Mouse (Mus musculus): ENCODE data around the gene Trip12. TPM values are rescaled to one million over a fixed set of nuclear protein-coding genes. Genes with fewer than 3 reads are reported as not detected.

Trip12 gene
- polyA plus RNA-seq, 1 experiment, result 8.7 TPM

DNA sequence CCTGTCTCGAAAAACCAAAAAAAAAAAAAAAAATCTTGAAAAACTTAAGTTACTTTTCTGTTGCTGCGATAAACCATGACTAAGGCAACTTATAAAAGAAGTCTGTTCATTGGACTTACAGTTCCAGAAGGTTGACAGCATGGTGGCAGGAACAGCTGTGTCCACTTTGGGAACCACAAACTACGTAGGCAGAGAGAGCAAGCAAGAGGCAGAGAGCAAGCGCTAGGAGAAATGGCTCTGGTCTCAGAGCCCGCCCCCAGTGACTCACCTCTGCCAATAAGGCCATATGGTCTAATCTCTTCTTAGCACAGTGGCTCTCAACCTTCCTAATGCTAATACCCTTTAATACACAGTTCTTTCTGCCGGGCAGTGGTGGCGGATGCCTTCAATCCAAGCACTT, 9.5 kb upstream of the Trip12 start:
- Histone ChIP-seq H3K4me1 (ENCODE audit: control insufficient read depth, insufficient read depth, insufficient read length, low read length) (peaks cover 5% of the 10 kb centered on the region; the same call in 1 of the 2 replicates), H3K36me3 (ENCODE audit: control insufficient read depth, insufficient read depth, low read length) (no peaks in the 10 kb centered on the region), H3K27ac (ENCODE audit: insufficient read depth, low read depth, low read length) (no peak overlapping the region), H3K27me3 (ENCODE audit: control insufficient read depth, insufficient read depth, low read length) (no peaks in the 10 kb centered on the region), H3K4me3 (ENCODE audit: low read depth, low read length) (no peak overlapping the region)
- WGBS, result 93% methylated on average over 7 of the region's 7 CpGs
- TF ChIP-seq CTCF (IDR thresholded peaks at IDR 0.05; ENCODE audit: extremely low read depth, insufficient read length, insufficient replicate concordance, low read depth, low read length) (no peak), POLR2A (IDR thresholded peaks at IDR 0.05; ENCODE audit: low read depth, low read length) (no peak)

DNA sequence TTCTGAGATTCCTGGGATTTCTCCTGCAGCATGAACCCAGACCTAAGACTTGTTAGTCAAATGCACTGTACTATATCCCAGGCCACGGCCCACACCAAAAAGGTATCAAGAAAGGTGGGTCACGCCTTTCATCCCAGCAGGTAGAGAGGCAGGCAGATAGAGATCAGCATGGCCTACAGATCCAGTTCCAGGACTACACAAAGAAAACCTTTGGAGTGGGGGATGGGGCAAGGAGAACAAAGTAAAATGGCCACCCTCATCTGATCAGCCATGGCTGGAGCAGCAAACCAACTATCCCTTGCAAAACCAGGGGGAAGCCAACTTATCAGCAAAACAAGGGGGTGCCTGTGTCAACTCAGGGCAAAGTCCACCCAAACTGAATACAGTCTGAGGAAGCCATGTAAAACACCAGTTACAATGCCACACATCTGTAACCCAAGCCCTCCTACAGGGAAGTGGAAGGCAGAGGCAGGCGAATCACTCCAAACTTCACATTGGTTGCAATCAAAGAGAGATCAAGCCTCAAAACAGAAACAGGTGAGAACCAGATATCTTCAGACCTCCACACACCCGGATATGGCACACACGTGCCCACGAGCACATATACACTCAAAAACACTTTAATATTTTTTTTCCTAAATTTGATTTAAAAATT, 8.6 kb upstream of the Trip12 start:
- peaks cover 5% of the 10 kb centered on the region; the same call in 1 of the 2 replicates for H3K4me1 ChIP-seq (ENCODE audit: control insufficient read depth, insufficient read depth, insufficient read length, low read length)
- WGBS, result 92% methylated on average over 6 of the region's 6 CpGs
- no peaks in the 10 kb centered on the region for H3K27me3 ChIP-seq (ENCODE audit: control insufficient read depth, insufficient read depth, low read length)
- TF ChIP-seq CTCF (IDR thresholded peaks at IDR 0.05; ENCODE audit: extremely low read depth, insufficient read length, insufficient replicate concordance, low read depth, low read length) (no peak), POLR2A (IDR thresholded peaks at IDR 0.05; ENCODE audit: low read depth, low read length) (no peak)
- H3K4me3 ChIP-seq (ENCODE audit: low read depth, low read length), result no peak overlapping the region
- no peak overlapping the region for H3K27ac ChIP-seq (ENCODE audit: insufficient read depth, low read depth, low read length)
- H3K36me3 ChIP-seq (ENCODE audit: control insufficient read depth, insufficient read depth, low read length), result no peaks in the 10 kb centered on the region

DNA sequence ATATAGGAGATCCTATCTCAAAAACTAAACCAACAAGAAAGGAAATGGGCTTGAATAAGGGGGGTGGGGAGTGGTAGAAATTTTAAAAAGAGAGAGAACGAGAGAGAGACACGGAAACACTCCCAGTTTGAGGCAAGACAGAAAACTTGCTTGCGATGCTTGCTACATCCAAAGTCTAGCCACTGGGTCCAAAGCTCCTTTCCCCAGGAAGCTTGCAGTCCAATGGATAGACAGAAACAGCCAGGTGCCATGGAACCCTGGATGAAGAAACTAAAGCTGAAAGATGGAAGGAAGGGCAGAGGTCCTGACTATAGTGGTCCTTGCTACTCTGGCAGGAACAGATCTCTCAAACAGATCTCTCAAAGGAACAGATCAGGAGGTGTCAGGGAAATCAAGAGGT, 8.0 kb upstream of the Trip12 start:
- 87% methylated on average over 3 of the region's 3 CpGs for WGBS
- no peak for TF ChIP-seq CTCF (IDR thresholded peaks at IDR 0.05; ENCODE audit: extremely low read depth, insufficient read length, insufficient replicate concordance, low read depth, low read length)
- no peak for TF ChIP-seq POLR2A (IDR thresholded peaks at IDR 0.05; ENCODE audit: low read depth, low read length)

DNA sequence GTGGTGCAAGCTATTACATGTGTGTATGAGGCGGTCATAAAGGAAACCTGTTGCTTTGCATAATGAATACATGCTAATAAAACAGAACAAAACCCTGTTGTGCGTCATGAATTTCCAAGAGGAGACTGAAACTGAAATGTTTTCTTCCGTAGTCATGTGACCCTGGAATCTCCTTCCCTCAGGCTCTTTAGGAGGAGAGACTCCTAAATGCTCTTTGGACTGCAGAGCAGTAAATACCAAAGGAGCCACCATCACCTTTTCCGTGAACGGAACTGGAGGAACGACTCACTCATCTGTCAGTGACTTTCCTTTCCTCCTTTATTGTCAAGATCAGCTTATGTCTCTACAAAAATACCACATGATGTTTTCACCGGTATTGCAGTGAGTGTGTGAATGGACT, 7.4 kb upstream of the Trip12 start:
- 42% methylated on average over 7 of the region's 7 CpGs for WGBS
- no peak overlapping the region for H3K4me3 ChIP-seq (ENCODE audit: low read depth, low read length)
- no peak for TF ChIP-seq POLR2A (IDR thresholded peaks at IDR 0.05; ENCODE audit: low read depth, low read length)
- no peak for TF ChIP-seq CTCF (IDR thresholded peaks at IDR 0.05; ENCODE audit: extremely low read depth, insufficient read length, insufficient replicate concordance, low read depth, low read length)
- H3K36me3 ChIP-seq (ENCODE audit: control insufficient read depth, insufficient read depth, low read length), result no peaks in the 10 kb centered on the region; the same call in 1 of the 2 replicates
- H3K27ac ChIP-seq (ENCODE audit: insufficient read depth, low read depth, low read length), result no peak overlapping the region
- H3K27me3 ChIP-seq (ENCODE audit: control insufficient read depth, insufficient read depth, low read length), result no peaks in the 10 kb centered on the region
- peaks cover 5% of the 10 kb centered on the region; the same call in 1 of the 2 replicates for H3K4me1 ChIP-seq (ENCODE audit: control insufficient read depth, insufficient read depth, insufficient read length, low read length)

More for the DNA sequence above, 8.0 kb upstream of the Trip12 start:
- no peak overlapping the region for H3K27ac ChIP-seq (ENCODE audit: insufficient read depth, low read depth, low read length)
- no peaks in the 10 kb centered on the region for H3K36me3 ChIP-seq (ENCODE audit: control insufficient read depth, insufficient read depth, low read length)
- H3K27me3 ChIP-seq (ENCODE audit: control insufficient read depth, insufficient read depth, low read length), result no peaks in the 10 kb centered on the region
- no peak overlapping the region for H3K4me3 ChIP-seq (ENCODE audit: low read depth, low read length)
- peaks cover 5% of the 10 kb centered on the region; the same call in 1 of the 2 replicates for H3K4me1 ChIP-seq (ENCODE audit: control insufficient read depth, insufficient read depth, insufficient read length, low read length)

DNA sequence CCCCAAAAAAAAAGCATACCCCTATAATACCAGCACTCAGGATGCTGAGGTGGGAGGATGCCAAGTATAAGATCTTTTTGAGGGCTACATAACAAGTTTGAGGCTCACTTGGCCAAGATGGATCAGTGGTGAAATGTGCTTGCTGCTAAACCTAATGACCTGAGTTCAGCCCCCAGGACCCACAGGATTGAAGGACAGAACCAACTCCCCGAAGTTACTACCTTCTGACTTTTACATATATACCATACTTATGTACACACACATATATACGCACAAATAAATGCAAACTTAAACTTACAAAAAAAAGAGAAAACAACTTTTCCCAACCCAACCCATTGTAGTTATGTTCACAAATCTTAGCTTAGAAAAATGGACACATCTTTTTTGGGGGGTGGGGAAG, 3.0 kb upstream of the Trip12 start:
- 92% methylated on average over 2 of the region's 2 CpGs for WGBS
- H3K36me3 ChIP-seq (ENCODE audit: control insufficient read depth, insufficient read depth, low read length), result no peaks in the 10 kb centered on the region; the same call in 1 of the 2 replicates
- H3K4me3 ChIP-seq (ENCODE audit: low read depth, low read length), result no peak overlapping the region
- no peak for TF ChIP-seq POLR2A (IDR thresholded peaks at IDR 0.05; ENCODE audit: low read depth, low read length)
- H3K27me3 ChIP-seq (ENCODE audit: control insufficient read depth, insufficient read depth, low read length), result no peaks in the 10 kb centered on the region
- no peaks in the 10 kb centered on the region for H3K4me1 ChIP-seq (ENCODE audit: control insufficient read depth, insufficient read depth, insufficient read length, low read length)
- no peak overlapping the region for H3K27ac ChIP-seq (ENCODE audit: insufficient read depth, low read depth, low read length)

DNA sequence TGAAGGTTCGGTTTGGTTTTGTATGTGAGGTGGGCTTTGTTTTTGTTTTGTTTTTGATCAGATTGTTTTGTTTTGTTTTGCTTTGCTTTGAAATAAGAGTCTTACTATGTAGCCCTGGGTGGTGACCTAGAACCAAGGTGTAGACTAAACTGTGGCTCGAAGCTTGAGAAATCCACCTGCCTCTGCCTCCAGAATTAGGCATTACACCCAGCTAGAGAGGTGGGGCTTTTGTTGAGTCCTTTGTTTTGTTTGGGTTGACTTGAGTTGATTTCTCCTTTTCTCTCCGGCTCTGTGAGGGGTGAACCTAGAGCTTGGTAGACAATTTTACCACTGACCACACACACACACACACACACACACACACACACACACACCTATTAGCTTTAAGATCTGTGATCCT, 745 bp upstream of the Trip12 start:
- H3K27me3 ChIP-seq (ENCODE audit: control insufficient read depth, insufficient read depth, low read length), result no peaks in the 10 kb centered on the region
- no peaks in the 10 kb centered on the region for H3K4me1 ChIP-seq (ENCODE audit: control insufficient read depth, insufficient read depth, insufficient read length, low read length)
- H3K36me3 ChIP-seq (ENCODE audit: control insufficient read depth, insufficient read depth, low read length), result no peaks in the 10 kb centered on the region; the same call in 1 of the 2 replicates
- no peak overlapping the region for H3K27ac ChIP-seq (ENCODE audit: insufficient read depth, low read depth, low read length)
- 71% methylated on average over 3 of the region's 3 CpGs for WGBS
- TF ChIP-seq CTCF (IDR thresholded peaks at IDR 0.05; ENCODE audit: extremely low read depth, insufficient read length, insufficient replicate concordance, low read depth, low read length) (no peak), POLR2A (IDR thresholded peaks at IDR 0.05; ENCODE audit: low read depth, low read length) (no peak)
- no peak overlapping the region for H3K4me3 ChIP-seq (ENCODE audit: low read depth, low read length)

DNA sequence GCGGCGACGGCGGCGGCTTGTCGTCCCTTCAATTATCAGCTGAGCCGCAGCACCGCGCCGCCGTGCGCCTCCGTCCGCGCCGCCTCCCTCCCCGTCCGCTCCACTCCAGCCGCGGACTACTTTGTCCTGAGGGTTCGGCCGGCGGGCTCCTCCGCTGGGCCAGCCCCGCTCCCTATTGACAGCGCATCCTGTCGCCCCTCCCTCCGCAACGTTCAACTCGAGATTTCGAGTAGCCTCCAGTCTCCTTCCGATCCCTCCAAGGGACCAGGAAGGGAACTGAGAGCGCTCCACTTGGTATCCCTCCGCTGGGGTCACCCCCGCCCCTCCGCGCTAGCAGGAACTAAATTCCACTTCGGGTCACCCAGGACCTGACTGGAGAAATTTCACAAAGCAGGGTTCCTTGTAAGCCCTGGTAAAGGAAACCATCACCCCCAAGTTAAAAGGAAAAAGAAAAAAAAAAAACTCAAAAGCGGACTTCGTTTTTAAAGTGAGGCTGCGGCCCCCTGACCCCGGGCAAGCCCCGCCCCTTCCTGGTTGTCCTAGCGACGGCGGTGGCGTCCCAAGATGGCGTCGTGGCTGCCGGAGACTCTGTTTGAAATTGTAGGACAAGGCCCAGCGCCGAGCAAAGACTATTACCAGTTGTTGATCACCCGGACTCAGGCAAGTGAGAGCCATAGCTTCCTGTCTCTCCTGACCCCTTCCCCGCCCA, 853 bp downstream of the Trip12 start, which contains the start of gene Fbxo36:
Fbxo36 (plus strand) TSS at position 533 of the 709 bp plus-strand sequence.
- WGBS, result 1% methylated on average over 54 of the region's 54 CpGs
- no peaks in the 10 kb centered on the region; the same call in 1 of the 2 replicates for H3K36me3 ChIP-seq (ENCODE audit: control insufficient read depth, insufficient read depth, low read length)

More for the DNA sequence above, 853 bp downstream of the Trip12 start, which contains the start of gene Fbxo36:
- Histone ChIP-seq H3K4me3 (ENCODE audit: low read depth, low read length) (peak within 1 kb of the TSS; percentile 95), H3K27ac (ENCODE audit: insufficient read depth, low read depth, low read length) (peak within 1 kb of the TSS; percentile 92), H3K4me1 (ENCODE audit: control insufficient read depth, insufficient read depth, insufficient read length, low read length) (no peaks in the 10 kb centered on the region), H3K27me3 (ENCODE audit: control insufficient read depth, insufficient read depth, low read length) (no peaks in the 10 kb centered on the region)
- TF ChIP-seq POLR2A (IDR thresholded peaks at IDR 0.05; ENCODE audit: low read depth, low read length) (no peak; the same call in none of the 2 replicates), CTCF (IDR thresholded peaks at IDR 0.05; ENCODE audit: extremely low read depth, insufficient read length, insufficient replicate concordance, low read depth, low read length) (no peak)

Data from small intestine, adult 2 months (tissue).